Mouse (Mus musculus) MEL (cell line): ENCODE data around the gene Fn1. TPM values are rescaled to one million over a fixed set of nuclear protein-coding genes. Genes with fewer than 3 reads are reported as not detected.

Experiments
- DNase-seq: peaks from one replicate; pipeline ENCODE4 v3.0.0; 2011; ENCODE audit warnings: low read depth, low spot score
- H3K27ac ChIP-seq: 2 replicates; pipeline ENCODE4 v1.5.1; 2012; ENCODE audit warnings: low read depth, mild to moderate bottlenecking, control low read depth, low read length, moderate library complexity; ENCODE audit not compliant: control insufficient read depth
- H3K27me3 ChIP-seq, 2 experiments: fragments of 150-350 bp in 1 of 2; sonication (generic) in 1 of 2; 2 replicates each; pipeline ENCODE4 v1.6.1; 2012; ENCODE audit warnings: low read length in 2 of 2, mild to moderate bottlenecking in 2 of 2, improper control_type of control experiment in 1 of 2, moderate library complexity in 1 of 2; ENCODE audit not compliant: insufficient read depth in 2 of 2, control insufficient read depth in 1 of 2
- H3K36me3 ChIP-seq, 2 experiments: 2 replicates each; pipeline ENCODE4 v1.6.1; 2012 to 2014; ENCODE audit warnings: low read length in 2 of 2, improper control_type of control experiment in 1 of 2, inconsistent platforms in 1 of 2, mild to moderate bottlenecking in 1 of 2; ENCODE audit not compliant: insufficient read depth in 2 of 2, control insufficient read depth in 1 of 2
- H3K4me1 ChIP-seq, 2 experiments: fragments of 150-350 bp in 1 of 2; sonication (generic) in 1 of 2; 2 replicates each; pipeline ENCODE4 v1.6.1; 2012; ENCODE audit warnings: low read length in 2 of 2, improper control_type of control experiment in 1 of 2, mild to moderate bottlenecking in 1 of 2; ENCODE audit not compliant: insufficient read depth in 2 of 2, control insufficient read depth in 1 of 2
- H3K4me3 ChIP-seq, 2 experiments: fragments of 150-350 bp in 1 of 2; sonication (generic) in 1 of 2; 2 replicates each; pipeline ENCODE4 v1.5.1; 2012; ENCODE audit warnings: low read depth in 2 of 2, low read length in 2 of 2, mild to moderate bottlenecking in 2 of 2, moderate library complexity in 2 of 2, control low read depth in 1 of 2, improper control_type of control experiment in 1 of 2; ENCODE audit not compliant: control insufficient read depth in 1 of 2, insufficient read depth in 1 of 2
- H3K79me2 ChIP-seq: 2 replicates; pipeline ENCODE4 v1.6.1; 2012; ENCODE audit warnings: mild to moderate bottlenecking, low read length, moderate library complexity; ENCODE audit not compliant: control insufficient read depth, poor library complexity, insufficient read depth
- H3K9ac ChIP-seq: 2 replicates; pipeline ENCODE4 v1.6.1; 2012; ENCODE audit warnings: low read depth, mild to moderate bottlenecking, control low read depth, low read length, moderate library complexity; ENCODE audit not compliant: control insufficient read depth, poor library complexity, severe bottlenecking
- H3K9me3 ChIP-seq: fragments of 150-350 bp; sonication (generic); replicated peaks from 2 replicates; pipeline ENCODE4 v1.6.1; 2012; ENCODE audit warnings: mild to moderate bottlenecking, low read length, improper control_type of control experiment, moderate library complexity; ENCODE audit not compliant: insufficient read depth
- BHLHE40 ChIP-seq: IDR thresholded peaks from 2 replicates; pipeline ENCODE4 v1.6.1; 2012; ENCODE audit warnings: low read depth, mild to moderate bottlenecking, inconsistent platforms, low read length, improper control_type of control experiment, borderline replicate concordance
- CHD1 ChIP-seq: IDR thresholded peaks from 2 replicates; pipeline ENCODE4 v1.6.1; 2012; ENCODE audit warnings: low read depth, mild to moderate bottlenecking, inconsistent platforms, low read length, improper control_type of control experiment
- CHD2 ChIP-seq: IDR thresholded peaks from 2 replicates; pipeline ENCODE4 v1.6.1; 2011; ENCODE audit warnings: low read length, improper control_type of control experiment
- CTCF ChIP-seq, 3 experiments: IDR thresholded peaks in 2 of 3; conservative IDR thresholded peaks in 1 of 3; 2 replicates each; pipeline ENCODE4 v1.5.1; 2011 to 2012; ENCODE audit warnings: low read length in 3 of 3, low read depth in 2 of 3, mild to moderate bottlenecking in 2 of 3, improper control_type of control experiment in 1 of 3, inconsistent platforms in 1 of 3, mixed read lengths in 1 of 3, moderate library complexity in 1 of 3; ENCODE audit not compliant: control insufficient read depth in 1 of 3, insufficient read depth in 1 of 3, poor library complexity in 1 of 3, severe bottlenecking in 1 of 3
- ELF1 ChIP-seq: IDR thresholded peaks from 2 replicates; pipeline ENCODE4 v1.6.1; 2014; ENCODE audit warnings: low read depth, mild to moderate bottlenecking, inconsistent platforms, low read length, improper control_type of control experiment, moderate library complexity
- EP300 ChIP-seq, 2 experiments: IDR thresholded peaks; 2 replicates each; pipeline ENCODE4 v1.6.1; 2011; ENCODE audit warnings: improper control_type of control experiment in 2 of 2, low read length in 2 of 2, low read depth in 1 of 2, mild to moderate bottlenecking in 1 of 2
- ETS1 ChIP-seq: IDR thresholded peaks from 2 replicates; pipeline ENCODE4 v1.6.1; 2012; ENCODE audit warnings: low read depth, mild to moderate bottlenecking, inconsistent platforms, low read length, improper control_type of control experiment, moderate library complexity
- GABPA ChIP-seq: IDR thresholded peaks from 2 replicates; pipeline ENCODE4 v1.6.1; 2012; ENCODE audit warnings: low read depth, mild to moderate bottlenecking, inconsistent platforms, low read length, improper control_type of control experiment, moderate library complexity
- GATA1 ChIP-seq: IDR thresholded peaks from 2 replicates; pipeline ENCODE4 v1.6.1; 2011; ENCODE audit warnings: low read depth, low read length, improper control_type of control experiment
- HCFC1 ChIP-seq: IDR thresholded peaks from 2 replicates; pipeline ENCODE4 v1.6.1; 2012; ENCODE audit warnings: low read depth, mild to moderate bottlenecking, inconsistent platforms, low read length, improper control_type of control experiment, moderate library complexity
- KAT2A ChIP-seq: conservative IDR thresholded peaks from 2 replicates; pipeline ENCODE4 v1.6.1; 2012; ENCODE audit warnings: low read depth, low read length, improper control_type of control experiment, inconsistent platforms
- MAFK ChIP-seq: IDR thresholded peaks from 2 replicates; pipeline ENCODE4 v1.6.1; 2011; ENCODE audit warnings: low read depth, mild to moderate bottlenecking, low read length, improper control_type of control experiment, borderline replicate concordance
- MEF2A ChIP-seq: IDR thresholded peaks from 2 replicates; pipeline ENCODE4 v1.6.1; 2014; ENCODE audit warnings: low read depth, mild to moderate bottlenecking, inconsistent platforms, low read length, improper control_type of control experiment; ENCODE audit not compliant: poor library complexity, insufficient replicate concordance, severe bottlenecking; ENCODE audit errors: extremely low read depth
- MXI1 ChIP-seq: IDR thresholded peaks from 2 replicates; pipeline ENCODE4 v1.6.1; 2011; ENCODE audit warnings: mild to moderate bottlenecking, low read depth, low read length, improper control_type of control experiment
- MYB ChIP-seq: IDR thresholded peaks from 2 replicates; pipeline ENCODE4 v1.6.1; 2011; ENCODE audit warnings: mild to moderate bottlenecking, low read depth, low read length, improper control_type of control experiment
- NRF1 ChIP-seq: IDR thresholded peaks from 2 replicates; pipeline ENCODE4 v1.6.1; 2014; ENCODE audit warnings: low read depth, mild to moderate bottlenecking, inconsistent platforms, low read length, improper control_type of control experiment, moderate library complexity; ENCODE audit not compliant: poor library complexity, insufficient read depth, severe bottlenecking
- POLR2A ChIP-seq, 2 experiments: IDR thresholded peaks; 2 replicates each; pipeline ENCODE4 v1.6.1; 2011 to 2012; ENCODE audit warnings: low read length in 2 of 2, mild to moderate bottlenecking in 2 of 2, control low read depth in 1 of 2, improper control_type of control experiment in 1 of 2, low read depth in 1 of 2, moderate library complexity in 1 of 2; ENCODE audit not compliant: control insufficient read depth in 1 of 2, insufficient read depth in 1 of 2, poor library complexity in 1 of 2
- SMC3 ChIP-seq: IDR thresholded peaks from 2 replicates; pipeline ENCODE4 v1.6.1; 2011; ENCODE audit warnings: low read depth, low read length, improper control_type of control experiment
- TBP ChIP-seq: IDR thresholded peaks from 2 replicates; pipeline ENCODE4 v1.8.0; 2011; ENCODE audit warnings: low read depth, low read length, improper control_type of control experiment
- USF1 ChIP-seq: IDR thresholded peaks from 2 replicates; pipeline ENCODE4 v1.6.1; 2014; ENCODE audit warnings: low read depth, mild to moderate bottlenecking, inconsistent platforms, low read length, improper control_type of control experiment, moderate library complexity
- ZC3H11A ChIP-seq: IDR thresholded peaks from 2 replicates; pipeline ENCODE4 v1.6.1; 2012; ENCODE audit warnings: low read depth, mild to moderate bottlenecking, inconsistent platforms, low read length, improper control_type of control experiment
- polyA plus RNA-seq, 2 experiments: library from polyadenylated mRNA; stranded (reverse) in 1 of 2; unstranded in 1 of 2; fragments of >175 nt in 1 of 2; fragments of >200 nt in 1 of 2; gene quantifications; 2 replicates each; pipeline versions ENCODE4 v1.2.1 to v1.2.4; 2012; ENCODE audit warnings: low replicate concordance in 2 of 2, low read depth in 1 of 2; ENCODE audit not compliant: insufficient read length in 2 of 2, insufficient read depth in 1 of 2, missing spikeins in 1 of 2
- total RNA-seq: library from RNA; depleted of rRNA; stranded (reverse); fragments of 300-350 nt; gene quantifications from 2 replicates; pipeline ENCODE4 v1.2.3, GENCODE M21; 2012

The Fn1 gene
- total and polyA plus RNA-seq, 3 experiments, result 0.56 TPM; not detected in 2

GRCm38 (mm10) chr1:71658632-71659031 lies 5.6 kb upstream of the Fn1 start:
- no peak overlapping the region for H3K9ac ChIP-seq

DNA sequence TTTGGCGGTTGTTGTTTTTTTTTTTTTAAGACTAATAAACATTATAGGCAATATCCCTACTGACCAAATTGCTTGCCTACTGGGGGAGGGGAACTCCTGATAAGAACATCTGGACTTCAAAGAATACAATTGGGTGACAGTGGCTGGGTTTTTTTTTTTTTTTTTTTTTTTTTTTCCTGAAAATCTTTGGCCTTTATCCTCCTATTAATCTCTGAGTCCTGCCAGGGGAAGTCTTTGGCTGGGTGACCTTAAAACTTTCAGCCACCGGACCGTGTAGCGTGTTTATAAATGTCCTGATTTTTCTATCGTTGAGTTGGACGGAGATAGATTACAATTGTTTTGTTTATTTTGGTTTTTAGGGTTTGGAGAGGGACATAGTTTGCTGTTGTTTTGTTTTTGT lies 3.3 kb upstream of the Fn1 start:
- no peak for DNase-seq
- H3K36me3 ChIP-seq, result no peaks in the 10 kb centered on the region
- no peak for TF ChIP-seq USF1
- no peak for TF ChIP-seq EP300 (IDR thresholded peaks at IDR 0.05; ENCODE audit: low read depth in 1 of 2, low read length in 2 of 2)
- no peak for TF ChIP-seq ETS1

More at GRCm38 (mm10) chr1:71658632-71659031, 5.6 kb upstream of the Fn1 start:
- no peaks in the 10 kb centered on the region for H3K27me3 ChIP-seq
- H3K36me3 ChIP-seq, result no peaks in the 10 kb centered on the region
- H3K27ac ChIP-seq, result no peak overlapping the region
- H3K4me1 ChIP-seq, result no peaks in the 10 kb centered on the region
- no peaks in the 10 kb centered on the region for H3K9me3 ChIP-seq
- no peak overlapping the region for H3K4me3 ChIP-seq
- TF ChIP-seq KAT2A, result no peak
- TF ChIP-seq CHD2, result no peak
- no peak for TF ChIP-seq TBP
- no peak for TF ChIP-seq GATA1
- no peak for TF ChIP-seq MXI1
- TF ChIP-seq CTCF (IDR thresholded peaks at IDR 0.05 in 2 of 3, conservative IDR thresholded peaks at IDR 0.05 in 1 of 3; ENCODE audit: control insufficient read depth in 1 of 3, insufficient read depth in 1 of 3, low read depth in 2 of 3, low read length in 3 of 3, poor library complexity in 1 of 3, severe bottlenecking in 1 of 3), result no peak
- no peak for TF ChIP-seq SMC3
- TF ChIP-seq NRF1, result no peak
- no peak for TF ChIP-seq ZC3H11A
- TF ChIP-seq HCFC1, result no peak
- TF ChIP-seq MYB, result no peak
- TF ChIP-seq POLR2A (IDR thresholded peaks at IDR 0.05; ENCODE audit: control insufficient read depth in 1 of 2, insufficient read depth in 1 of 2, low read depth in 1 of 2, low read length in 2 of 2, poor library complexity in 1 of 2), result no peak
- TF ChIP-seq BHLHE40, result no peak
- TF ChIP-seq MAFK, result no peak
- TF ChIP-seq MEF2A, result no peak
- no peak for TF ChIP-seq GABPA
- no peak for TF ChIP-seq ELF1
- TF ChIP-seq CHD1, result no peak
- H3K79me2 ChIP-seq, result no peaks in the 10 kb centered on the region
- no peak for DNase-seq

More for the DNA sequence above, 3.3 kb upstream of the Fn1 start:
- H3K27me3 ChIP-seq, result no peaks in the 10 kb centered on the region
- no peak overlapping the region for H3K4me3 ChIP-seq
- no peaks in the 10 kb centered on the region for H3K4me1 ChIP-seq
- no peak overlapping the region for H3K27ac ChIP-seq
- no peaks in the 10 kb centered on the region for H3K79me2 ChIP-seq
- H3K9me3 ChIP-seq, result no peaks in the 10 kb centered on the region
- no peak overlapping the region for H3K9ac ChIP-seq
